Mouse (Mus musculus) limb, embryonic 11.5 days (tissue): ENCODE data around the gene Pkd1. TPM values are rescaled to one million over a fixed set of nuclear protein-coding genes. Genes with fewer than 3 reads are reported as not detected.

Experiments
- ATAC-seq: fragments of 200-750 bp; cut with Nextera tagmentation; 2 replicates; pipeline ENCODE4 v1.8.0; 2017; ENCODE audit warnings: low read depth; ENCODE audit not compliant: insufficient number of reproducible peaks, low FRiP score, low TSS enrichment
- DNase-seq: peaks from one replicate; pipeline ENCODE4 v3.0.0-alpha.2; 2015; ENCODE audit warnings: low spot score
- H3K27ac ChIP-seq: fragments of 300-500 bp; sonication (generic); replicated peaks from 2 replicates; pipeline ENCODE4 v1.5.1; 2014; ENCODE audit warnings: low read depth, mild to moderate bottlenecking, low read length
- H3K27me3 ChIP-seq: fragments of 300-500 bp; sonication (generic); 2 replicates; pipeline ENCODE4 v1.6.1; 2014; ENCODE audit warnings: mild to moderate bottlenecking, low read length, mixed read lengths; ENCODE audit not compliant: control insufficient read depth, insufficient read depth
- H3K36me3 ChIP-seq: fragments of 300-500 bp; sonication (generic); 2 replicates; pipeline ENCODE4 v1.6.1; 2014; ENCODE audit warnings: mild to moderate bottlenecking, low read length, moderate library complexity, mixed read lengths; ENCODE audit not compliant: control insufficient read depth, insufficient read depth
- H3K4me1 ChIP-seq: fragments of 300-500 bp; sonication (generic); 2 replicates; pipeline ENCODE4 v1.6.1; 2014; ENCODE audit warnings: low read length, mixed read lengths; ENCODE audit not compliant: control insufficient read depth, insufficient read depth
- H3K4me2 ChIP-seq: fragments of 300-500 bp; sonication (generic); 2 replicates; pipeline ENCODE4 v1.6.1; 2014; ENCODE audit warnings: low read depth, mild to moderate bottlenecking, moderate library complexity; ENCODE audit not compliant: severe bottlenecking
- H3K4me3 ChIP-seq: fragments of 300-500 bp; sonication (generic); 2 replicates; pipeline ENCODE4 v1.5.1; 2014; ENCODE audit warnings: low read depth, low read length
- H3K9ac ChIP-seq: fragments of 300-500 bp; sonication (generic); 2 replicates; pipeline ENCODE4 v1.6.1; 2014; ENCODE audit warnings: mild to moderate bottlenecking, low read length
- H3K9me3 ChIP-seq: fragments of 300-500 bp; sonication (generic); 2 replicates; pipeline ENCODE4 v1.6.1; 2016; ENCODE audit warnings: low read length; ENCODE audit not compliant: control insufficient read depth
- WGBS: fragments of 180-500 bp; shearing (Covaris S2); extraction: QIAGEN DNeasy Blood & Tissue Kit; methylation state at CpG from one replicate; pipeline ENCODE4 v1.1.7; 2014; 5-methylcytosine and 5-hydroxymethylcytosine counted together
- polyA plus RNA-seq: library from polyadenylated mRNA; unstranded; fragments of >200 nt; fragmentation: Nextera tagmentation; extraction: Ambion mirVana; gene quantifications from 2 replicates; pipeline ENCODE4 v1.2.1, GENCODE M21; 2014

Pkd1 gene
- polyA plus RNA-seq, 1 experiment from 2014 or later, result 22.5 TPM

DNA sequence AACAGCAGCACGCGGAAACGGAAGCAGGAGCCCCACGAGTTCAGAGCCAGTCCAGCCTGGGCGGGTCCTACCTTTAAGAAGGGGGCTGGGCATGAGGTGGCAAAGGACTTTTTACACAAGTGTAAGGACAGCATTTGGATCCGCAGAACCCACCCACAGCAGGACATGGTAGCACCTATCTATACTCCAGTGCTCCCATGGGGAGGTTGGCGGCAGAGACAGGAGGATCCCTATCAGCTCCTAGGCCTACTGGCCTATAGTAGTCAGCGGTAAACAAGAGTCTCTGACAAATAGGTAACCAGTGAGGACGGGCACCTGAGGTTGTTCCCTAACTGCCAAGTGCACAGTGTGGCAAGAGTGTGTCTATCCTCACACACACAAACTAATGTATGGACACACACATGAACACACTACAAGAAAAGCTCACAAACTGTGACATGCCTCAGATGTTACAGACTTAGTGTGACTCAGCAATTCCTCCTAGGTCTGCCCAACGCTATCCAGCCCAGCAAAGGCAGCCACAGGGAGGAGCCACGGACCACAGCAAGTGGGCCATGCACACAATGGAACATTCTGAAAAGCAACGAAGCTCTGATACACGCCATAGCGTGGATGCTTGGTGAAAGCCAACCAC lies 68.0 kb downstream of the Pkd1 start:
- WGBS, result 87% methylated on average over 14 of the region's 14 CpGs

DNA sequence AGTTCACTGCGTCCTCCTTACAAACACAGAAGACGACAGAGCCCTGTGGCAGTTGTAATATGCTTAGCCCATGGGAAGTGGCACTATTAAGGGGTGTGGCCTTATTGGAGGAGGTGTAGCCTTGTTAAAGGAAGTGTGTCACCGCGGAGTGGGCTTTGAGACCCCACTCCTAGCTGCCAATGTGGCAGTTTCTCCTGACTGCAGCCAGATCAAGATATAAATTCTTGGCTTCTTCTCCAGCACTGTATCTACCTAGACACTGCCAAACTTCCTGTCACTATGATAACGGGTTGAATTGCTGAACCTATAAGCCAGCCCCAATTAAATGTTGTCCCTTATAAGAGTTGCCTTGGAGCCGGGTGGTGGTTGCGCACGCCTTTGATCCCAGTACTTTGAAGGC lies 75.8 kb downstream of the Pkd1 start:
- no peak for DNase-seq
- no peak overlapping the region for H3K4me2 ChIP-seq

More for the DNA sequence above, 68.0 kb downstream of the Pkd1 start:
- no peak overlapping the region for H3K27ac ChIP-seq
- no peak for ATAC-seq
- no peak for DNase-seq
- H3K4me3 ChIP-seq, result no peak overlapping the region
- H3K9ac ChIP-seq, result no peak overlapping the region
- no peaks in the 10 kb centered on the region for H3K27me3 ChIP-seq
- H3K4me2 ChIP-seq, result no peak overlapping the region
- no peaks in the 10 kb centered on the region for H3K4me1 ChIP-seq
- H3K9me3 ChIP-seq, result no peaks in the 10 kb centered on the region
- peaks cover 35% of the 10 kb centered on the region for H3K36me3 ChIP-seq

DNA sequence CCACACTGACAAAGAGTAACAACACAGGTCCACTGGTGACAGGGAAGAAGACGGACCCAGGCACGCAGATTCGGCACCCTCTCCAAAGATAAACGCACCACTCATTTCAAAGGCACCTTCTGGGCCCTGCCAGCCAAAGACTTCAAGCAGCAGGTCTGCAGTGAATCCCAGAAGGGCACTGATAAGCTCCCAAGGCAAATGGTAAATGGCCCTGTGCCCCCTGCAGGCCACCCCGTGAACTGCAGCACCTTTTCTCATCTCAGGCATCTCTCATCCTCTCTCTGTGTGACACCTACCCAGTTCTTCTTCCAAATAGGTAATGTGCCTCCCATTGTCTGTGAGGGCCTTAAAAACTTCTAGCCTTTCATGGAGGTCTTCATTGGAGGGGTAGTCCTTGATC lies 79.0 kb downstream of the Pkd1 start:
- H3K27me3 ChIP-seq, result no peaks in the 10 kb centered on the region
- no peak overlapping the region for H3K4me3 ChIP-seq
- no peak overlapping the region for H3K27ac ChIP-seq
- no peaks in the 10 kb centered on the region for H3K9me3 ChIP-seq
- WGBS, result 56% methylated on average over 5 of the region's 5 CpGs
- DNase-seq, result peak; percentile 83
- peaks cover 17% of the 10 kb centered on the region; the same call in 1 of the 2 replicates for H3K36me3 ChIP-seq
- ATAC-seq, result no peak
- H3K9ac ChIP-seq, result no peak overlapping the region
- H3K4me1 ChIP-seq, result peaks cover 9% of the 10 kb centered on the region; the same call in 1 of the 2 replicates
- H3K4me2 ChIP-seq, result no peak overlapping the region

More for the DNA sequence above, 75.8 kb downstream of the Pkd1 start:
- peaks cover 29% of the 10 kb centered on the region for H3K36me3 ChIP-seq
- no peaks in the 10 kb centered on the region for H3K9me3 ChIP-seq
- H3K27me3 ChIP-seq, result no peaks in the 10 kb centered on the region
- H3K4me1 ChIP-seq, result no peaks in the 10 kb centered on the region
- H3K27ac ChIP-seq, result no peak overlapping the region
- no peak overlapping the region for H3K4me3 ChIP-seq
- WGBS, result 94% methylated on average over 8 of the region's 8 CpGs
- no peak for ATAC-seq
- H3K9ac ChIP-seq, result no peak overlapping the region

DNA sequence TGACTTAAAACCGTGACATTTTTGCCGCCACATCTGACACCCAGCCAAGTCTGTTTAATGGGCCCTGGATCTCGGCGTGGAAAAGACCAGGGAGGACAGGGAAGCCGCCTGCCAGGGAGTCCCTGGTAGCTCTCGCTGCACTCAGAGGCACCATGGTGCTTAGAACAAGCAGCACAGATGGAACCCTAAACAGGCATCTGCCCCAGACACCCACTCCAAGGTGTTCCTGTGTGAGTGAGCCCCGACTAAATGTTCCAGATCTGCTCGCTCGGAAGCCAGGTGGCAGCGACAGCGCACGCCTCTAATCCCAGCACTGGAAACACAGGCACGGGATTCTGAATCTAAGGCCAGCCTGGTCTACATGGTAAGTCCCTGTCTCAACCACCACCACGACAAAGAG lies 80.4 kb downstream of the Pkd1 start:
- H3K36me3 ChIP-seq, result peaks cover 17% of the 10 kb centered on the region; the same call in 1 of the 2 replicates
- H3K4me3 ChIP-seq, result no peak overlapping the region

DNA sequence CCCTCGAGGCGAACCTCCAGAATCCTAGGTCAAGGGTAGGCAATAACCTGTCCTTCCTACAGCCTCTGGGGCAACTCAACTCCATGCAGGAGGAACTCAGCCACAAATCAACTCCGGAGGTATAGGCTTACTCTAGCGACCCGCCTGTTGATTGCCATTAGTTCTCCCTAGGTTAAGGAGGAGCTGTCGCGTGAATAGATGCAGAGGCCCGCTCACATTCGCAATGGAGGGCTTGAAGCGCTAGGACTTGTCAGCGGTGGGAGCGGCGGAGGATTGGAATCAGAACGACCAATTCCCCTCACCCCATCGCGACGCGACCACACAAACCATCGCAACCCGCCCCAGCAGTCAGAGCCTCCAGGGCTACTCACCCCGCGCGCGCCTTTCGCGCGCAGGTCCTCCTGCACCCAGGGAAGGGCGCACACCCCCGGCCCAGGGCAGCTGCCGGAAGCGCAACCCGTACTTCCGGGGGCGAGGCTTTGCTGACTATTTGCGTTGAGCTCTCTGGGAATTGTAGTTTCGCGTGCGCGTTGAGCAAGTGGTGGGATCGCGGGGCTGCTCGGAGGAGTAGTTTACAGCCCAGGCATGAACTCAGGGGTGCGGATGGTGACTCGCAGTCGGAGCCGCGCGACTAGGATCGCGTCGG lies 82.7 kb downstream of the Pkd1 start, which contains the start of the genes Tsc2 and Nthl1:
Tsc2 (minus strand) TSS at position 464 of the 646 bp plus-strand sequence.
Nthl1 (plus strand) TSS at position 514 of the 646 bp plus-strand sequence.
- peak within 1 kb of the TSS; percentile 70 for H3K9ac ChIP-seq
- 2% methylated on average over 51 of the region's 51 CpGs for WGBS

More for the DNA sequence above, 80.4 kb downstream of the Pkd1 start:
- Histone ChIP-seq H3K27me3 (no peaks in the 10 kb centered on the region), H3K9ac (no peak overlapping the region), H3K4me2 (no peak overlapping the region), H3K27ac (no peak overlapping the region), H3K9me3 (no peaks in the 10 kb centered on the region), H3K4me1 (peaks cover 9% of the 10 kb centered on the region; the same call in 1 of the 2 replicates)
- WGBS, result 90% methylated on average over 14 of the region's 14 CpGs
- no peak for ATAC-seq
- no peak for DNase-seq

DNA sequence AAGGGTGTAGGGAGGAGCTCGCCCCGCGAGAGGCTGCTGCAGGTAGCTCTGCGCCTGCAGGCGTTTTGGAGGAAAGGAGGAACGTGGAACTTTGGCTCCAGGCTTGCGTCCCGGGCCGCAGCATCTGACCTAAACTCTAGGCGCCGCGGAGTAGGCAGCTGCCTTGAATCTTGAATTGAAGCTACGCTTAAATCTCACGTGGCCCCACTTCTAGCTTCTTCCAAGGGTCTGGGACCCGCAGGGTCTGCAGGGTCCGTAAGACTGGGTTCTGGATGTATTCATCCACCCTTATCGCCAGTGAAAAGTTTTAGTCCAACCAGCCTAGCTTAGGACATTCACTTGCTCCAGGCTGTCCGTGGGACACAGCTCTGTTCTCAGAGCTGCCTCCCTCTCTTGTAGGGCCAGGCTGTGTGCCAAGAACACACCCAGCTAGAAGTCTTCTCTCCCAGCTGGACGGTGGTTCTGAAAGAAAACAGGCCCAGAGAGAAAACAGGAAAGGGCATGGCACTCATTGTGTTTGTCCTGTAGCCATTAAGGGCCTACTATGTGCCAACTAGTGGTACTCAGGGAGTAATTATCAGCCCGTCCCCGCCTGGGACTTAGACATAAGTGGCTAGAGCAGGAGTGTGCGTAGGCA lies 83.3 kb downstream of the Pkd1 start:
- DNase-seq, result no peak
- Histone ChIP-seq H3K4me3 (peak overlapping the region; percentile 59), H3K4me2 (peak overlapping the region; percentile 82), H3K9ac (peak overlapping the region; percentile 70), H3K27me3 (no peaks in the 10 kb centered on the region), H3K36me3 (peaks cover 10% of the 10 kb centered on the region; the same call in 1 of the 2 replicates), H3K9me3 (no peaks in the 10 kb centered on the region), H3K27ac (peak overlapping the region; percentile 74), H3K4me1 (peaks cover 9% of the 10 kb centered on the region; the same call in 1 of the 2 replicates)
- WGBS, result 14% methylated on average over 22 of the region's 22 CpGs
- peak; percentile 31 for ATAC-seq

More for the DNA sequence above, 82.7 kb downstream of the Pkd1 start, which contains the start of the genes Tsc2 and Nthl1:
- ATAC-seq (peak; percentile 80), DNase-seq (peak; percentile 93)
- Histone ChIP-seq H3K4me2 (peak within 1 kb of the TSS; percentile 82), H3K4me1 (peaks cover 9% of the 10 kb centered on the region; the same call in 1 of the 2 replicates), H3K27me3 (no peaks in the 10 kb centered on the region), H3K27ac (peak within 1 kb of the TSS; percentile 74), H3K4me3 (peak within 1 kb of the TSS; percentile 59), H3K9me3 (no peaks in the 10 kb centered on the region), H3K36me3 (peaks cover 13% of the 10 kb centered on the region; the same call in 1 of the 2 replicates)

DNA sequence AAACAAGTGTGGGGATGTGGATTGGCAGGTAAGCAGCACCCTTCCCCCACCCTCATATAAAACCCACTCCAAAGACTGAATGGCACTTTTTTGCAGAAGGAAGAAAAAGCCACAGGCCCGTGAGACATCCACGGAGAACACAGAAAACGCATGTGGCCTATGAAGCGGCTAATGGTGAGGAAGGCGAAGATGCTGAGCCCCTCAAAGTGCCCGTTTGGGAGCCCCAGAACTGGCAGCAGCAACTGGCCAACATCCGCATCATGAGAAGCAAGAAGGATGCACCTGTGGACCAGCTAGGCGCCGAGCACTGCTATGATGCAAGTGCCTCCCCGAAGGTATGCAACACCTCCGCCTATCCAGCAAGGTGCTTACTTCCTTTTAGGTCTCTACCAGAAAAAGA lies 84.2 kb downstream of the Pkd1 start:
- H3K9ac ChIP-seq, result no peak overlapping the region
- no peak overlapping the region for H3K4me2 ChIP-seq
- H3K4me3 ChIP-seq, result no peak overlapping the region
- H3K4me1 ChIP-seq, result peaks cover 13% of the 10 kb centered on the region
- DNase-seq (no peak), ATAC-seq (no peak)
- WGBS, result 96% methylated on average over 11 of the region's 11 CpGs
- H3K27me3 ChIP-seq, result no peaks in the 10 kb centered on the region
- H3K27ac ChIP-seq, result no peak overlapping the region
- H3K36me3 ChIP-seq, result peaks cover 10% of the 10 kb centered on the region; the same call in 1 of the 2 replicates
- H3K9me3 ChIP-seq, result no peaks in the 10 kb centered on the region

DNA sequence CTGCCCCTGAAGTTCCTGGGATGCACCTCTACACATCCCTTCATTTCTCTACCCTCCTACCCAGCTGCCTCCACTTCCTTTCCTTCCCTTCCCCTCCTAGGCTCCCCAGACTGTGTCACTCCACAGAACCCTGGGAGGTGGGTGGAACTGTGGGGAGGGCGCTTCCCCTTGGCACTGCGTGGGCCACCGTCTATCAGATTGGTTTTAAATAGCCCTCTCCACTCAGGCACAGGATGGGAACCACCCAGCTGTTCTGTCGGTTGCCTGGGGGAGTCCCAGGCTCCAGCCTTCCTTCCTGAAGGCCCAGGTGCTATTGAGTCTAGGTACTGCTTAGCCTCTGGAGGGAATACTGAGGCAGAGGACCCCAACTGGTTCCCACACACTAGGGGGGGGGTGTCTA lies 85.4 kb downstream of the Pkd1 start:
- ATAC-seq (no peak), DNase-seq (no peak)
- WGBS, result 96% methylated on average over 4 of the region's 4 CpGs
- no peak overlapping the region for H3K9ac ChIP-seq
- no peak overlapping the region for H3K4me2 ChIP-seq
- H3K36me3 ChIP-seq, result peaks cover 5% of the 10 kb centered on the region; the same call in 1 of the 2 replicates
- no peak overlapping the region for H3K4me3 ChIP-seq
- H3K4me1 ChIP-seq, result peaks cover 23% of the 10 kb centered on the region
- H3K27ac ChIP-seq, result no peak overlapping the region
- no peaks in the 10 kb centered on the region for H3K27me3 ChIP-seq
- H3K9me3 ChIP-seq, result no peaks in the 10 kb centered on the region
